Mouse (Mus musculus) stomach, postnatal 0 days (tissue): ENCODE data around the gene Samd11.

Experiments
- CTCF ChIP-seq: IDR thresholded peaks from 2 replicates; pipeline ENCODE4 v1.5.1; 2016; ENCODE audit warnings: antibody characterized with exemption, low read depth, mild to moderate bottlenecking, moderate library complexity
- EP300 ChIP-seq: optimal IDR thresholded peaks from 2 replicates; pipeline ENCODE3; 2016; ENCODE audit warnings: antibody characterized with exemption

GRCm38 (mm10) chr4:156219936-156220335 is 35.5 kb downstream of the Samd11 start:
- TF ChIP-seq CTCF, result no peak
- TF ChIP-seq EP300, result no peak
